Mouse (Mus musculus) intestine, embryonic 16.5 days (tissue): ENCODE results near the gene Hist1h2bb. TPM values are rescaled to one million over a fixed set of nuclear protein-coding genes. Genes with fewer than 3 reads are reported as not detected.

Experiments used
- ATAC-seq: fragments of 200-750 bp; cut with Nextera tagmentation; 2 replicates; pipeline ENCODE4 v1.8.0; 2017; ENCODE audit warnings: moderate TSS enrichment, moderate library complexity
- H3K27ac ChIP-seq: fragments of 300-500 bp; sonication (generic); 2 replicates; pipeline ENCODE4 v1.5.1; 2014; ENCODE audit warnings: mild to moderate bottlenecking, low read length
- H3K27me3 ChIP-seq: fragments of 300-500 bp; sonication (generic); replicated peaks from 2 replicates; pipeline ENCODE4 v1.6.1; 2014; ENCODE audit warnings: low read length, control low read depth, mixed read lengths; ENCODE audit not compliant: control insufficient read depth, insufficient read depth
- H3K36me3 ChIP-seq: fragments of 300-500 bp; sonication (generic); 2 replicates; pipeline ENCODE4 v1.6.1; 2014; ENCODE audit warnings: low read length, control low read depth; ENCODE audit not compliant: control insufficient read depth, insufficient read depth
- H3K4me1 ChIP-seq: fragments of 300-500 bp; sonication (generic); 2 replicates; pipeline ENCODE4 v1.6.1; 2014; ENCODE audit warnings: low read length, control low read depth, mixed read lengths; ENCODE audit not compliant: control insufficient read depth, insufficient read depth
- H3K4me2 ChIP-seq: fragments of 300-500 bp; sonication (generic); 2 replicates; pipeline ENCODE4 v1.6.1; 2014; ENCODE audit warnings: low read depth, low read length, control low read depth
- H3K4me3 ChIP-seq: fragments of 300-500 bp; sonication (generic); 2 replicates; pipeline ENCODE4 v1.5.1; 2014; ENCODE audit warnings: mild to moderate bottlenecking, low read length
- H3K9ac ChIP-seq: fragments of 300-500 bp; sonication (generic); 2 replicates; pipeline ENCODE4 v1.6.1; 2014; ENCODE audit warnings: low read depth, low read length
- H3K9me3 ChIP-seq: fragments of 300-500 bp; sonication (generic); 2 replicates; pipeline ENCODE4 v1.6.1; 2016; ENCODE audit warnings: low read length, control low read depth; ENCODE audit not compliant: control insufficient read depth
- WGBS: fragments of 180-500 bp; shearing (Covaris S2); extraction: QIAGEN DNeasy Blood & Tissue Kit; methylation state at CpG from one replicate; pipeline ENCODE4 v1.1.7; 2014; 5-methylcytosine and 5-hydroxymethylcytosine counted together
- polyA plus RNA-seq: library from polyadenylated mRNA; unstranded; fragments of >200 nt; fragmentation: Nextera tagmentation; extraction: Ambion mirVana; gene quantifications from 2 replicates; pipeline ENCODE4 v1.2.1, GENCODE M21; 2015

The Hist1h2bb gene
- polyA plus RNA-seq, 1 experiment from 2014 or later: 2.0 TPM

DNA sequence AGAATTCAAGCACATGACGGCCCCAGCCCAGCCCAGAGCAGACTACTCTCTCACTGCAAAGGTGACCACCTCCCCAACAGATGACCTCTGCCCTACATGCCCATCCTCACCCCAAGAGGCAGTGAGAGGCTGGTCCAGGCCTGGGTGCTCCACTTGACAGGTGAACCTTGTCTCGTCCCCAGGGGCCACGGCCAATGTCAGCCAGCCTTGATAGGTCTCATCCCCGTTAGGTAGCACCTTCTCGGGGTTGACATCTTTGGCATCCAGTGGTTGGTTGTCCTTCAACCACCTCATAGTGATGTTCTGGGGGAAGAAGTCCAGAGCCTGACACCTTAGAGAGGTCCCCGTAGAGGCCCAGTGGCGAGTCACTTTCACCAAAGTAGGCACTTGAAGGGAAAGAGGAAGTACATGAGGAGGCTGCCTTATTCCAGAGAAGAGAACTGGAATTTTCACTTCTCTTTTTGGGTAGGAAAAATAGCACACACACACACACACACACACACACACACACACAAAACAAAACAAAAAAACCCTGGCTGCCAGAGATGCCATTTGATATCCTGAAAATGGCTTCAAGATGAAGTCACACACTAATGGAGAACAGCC is 40.7 kb upstream of the Hist1h2bb start:
- Histone ChIP-seq H3K9ac (no peak overlapping the region), H3K4me2 (no peak overlapping the region), H3K36me3 (no peaks in the 10 kb centered on the region), H3K9me3 (no peaks in the 10 kb centered on the region), H3K27me3 (no peaks in the 10 kb centered on the region), H3K4me1 (peaks cover 10% of the 10 kb centered on the region; the same call in 1 of the 2 replicates), H3K27ac (no peak overlapping the region), H3K4me3 (no peak overlapping the region)
- WGBS: 91% methylated on average over 7 of the region's 7 CpGs
- no peak for ATAC-seq

GRCm38 (mm10) chr13:23706771-23707170 is 39.8 kb upstream of the Hist1h2bb start:
- ATAC-seq: no peak
- Histone ChIP-seq H3K9me3 (no peaks in the 10 kb centered on the region), H3K4me1 (peaks cover 8% of the 10 kb centered on the region; the same call in 1 of the 2 replicates), H3K27ac (no peak overlapping the region), H3K4me3 (no peak overlapping the region), H3K36me3 (no peaks in the 10 kb centered on the region), H3K27me3 (no peaks in the 10 kb centered on the region), H3K9ac (no peak overlapping the region), H3K4me2 (no peak overlapping the region)
- 97% methylated on average over 12 of the region's 12 CpGs for WGBS

DNA sequence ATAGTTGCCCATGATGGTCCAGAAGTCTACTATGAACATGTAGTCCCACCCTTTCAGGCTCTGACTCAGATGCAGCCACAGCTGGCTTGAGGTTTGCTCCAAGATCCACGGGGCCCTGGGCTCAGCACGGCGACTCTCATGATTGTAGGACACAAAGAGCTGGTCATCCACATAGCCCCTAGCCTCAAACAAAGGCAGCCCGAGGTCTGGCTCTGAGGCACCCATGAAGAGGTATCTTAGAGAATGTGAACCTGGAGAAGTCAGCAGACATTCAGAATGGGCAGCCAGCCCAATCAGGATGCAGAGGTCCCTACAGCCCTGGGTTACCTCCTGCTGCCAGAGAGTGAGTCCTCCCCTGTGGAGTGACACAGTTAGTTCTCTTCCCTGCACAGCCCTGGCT is 38.5 kb upstream of the Hist1h2bb start:
- 93% methylated on average over 4 of the region's 4 CpGs for WGBS
- ATAC-seq: no peak
- H3K9me3 ChIP-seq: no peaks in the 10 kb centered on the region
- no peaks in the 10 kb centered on the region for H3K27me3 ChIP-seq
- H3K4me3 ChIP-seq: no peak overlapping the region
- no peak overlapping the region for H3K27ac ChIP-seq
- H3K9ac ChIP-seq: no peak overlapping the region
- H3K4me2 ChIP-seq: no peak overlapping the region
- H3K36me3 ChIP-seq: no peaks in the 10 kb centered on the region
- peaks cover 8% of the 10 kb centered on the region; the same call in 1 of the 2 replicates for H3K4me1 ChIP-seq

GRCm38 (mm10) chr13:23708654-23709053 is 37.9 kb upstream of the Hist1h2bb start:
- WGBS: 74% methylated on average over 4 of the region's 4 CpGs
- Histone ChIP-seq H3K9ac (no peak overlapping the region), H3K9me3 (no peaks in the 10 kb centered on the region), H3K36me3 (no peaks in the 10 kb centered on the region), H3K4me1 (peaks cover 8% of the 10 kb centered on the region; the same call in 1 of the 2 replicates), H3K4me2 (no peak overlapping the region), H3K27me3 (no peaks in the 10 kb centered on the region), H3K4me3 (no peak overlapping the region), H3K27ac (no peak overlapping the region)
- no peak for ATAC-seq

DNA sequence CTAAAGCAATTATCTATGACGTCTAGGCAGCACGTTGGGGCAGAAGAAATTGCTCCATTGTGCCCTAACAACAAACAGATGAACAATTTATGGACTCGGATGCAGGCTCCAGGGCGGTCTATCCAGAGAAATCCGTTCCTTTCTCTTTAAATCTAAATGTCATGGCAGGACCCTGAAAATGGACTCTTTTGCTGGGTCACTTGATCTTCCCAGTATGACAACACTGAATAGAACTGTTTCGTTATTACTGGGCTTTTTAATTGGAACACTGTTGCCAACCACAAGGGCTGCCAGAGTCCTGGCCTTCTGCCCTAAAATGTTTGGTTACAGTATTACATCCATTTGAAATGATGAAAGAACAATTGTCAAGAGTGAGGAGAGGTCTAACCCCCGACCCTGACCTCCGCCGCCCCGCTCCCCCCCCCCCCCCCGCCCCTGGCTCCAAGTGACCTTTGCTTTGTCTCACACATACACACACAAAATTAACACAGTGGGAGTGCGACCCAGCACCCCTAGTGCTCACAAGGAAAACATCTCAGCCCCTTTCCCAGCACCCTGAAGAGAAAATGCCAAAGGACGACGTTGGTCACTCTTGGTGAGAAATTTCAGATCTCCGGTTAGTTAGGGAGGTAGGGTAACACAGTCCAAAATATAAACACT is 36.7 kb upstream of the Hist1h2bb start:
- H3K27me3 ChIP-seq: no peaks in the 10 kb centered on the region
- peak; percentile 56 for ATAC-seq
- H3K4me2 ChIP-seq: peak overlapping the region; percentile 91
- H3K27ac ChIP-seq: peak overlapping the region; percentile 54
- 23% methylated on average over 15 of the region's 15 CpGs for WGBS
- H3K4me3 ChIP-seq: peak overlapping the region; percentile 57
- H3K4me1 ChIP-seq: peaks cover 8% of the 10 kb centered on the region; the same call in 1 of the 2 replicates
- H3K9ac ChIP-seq: peak overlapping the region; percentile 77
- no peaks in the 10 kb centered on the region for H3K9me3 ChIP-seq
- H3K36me3 ChIP-seq: no peaks in the 10 kb centered on the region

GRCm38 (mm10) chr13:23710374-23711089 is 36.0 kb upstream of the Hist1h2bb start, which contains the start of gene Hfe:
Gene Hfe, minus strand, starts transcription at chr13:23710854.
- H3K4me2 ChIP-seq: peak within 1 kb of the TSS; percentile 91
- H3K4me3 ChIP-seq: peak within 1 kb of the TSS; percentile 57
- peak within 1 kb of the TSS; percentile 77 for H3K9ac ChIP-seq
- H3K36me3 ChIP-seq: no peaks in the 10 kb centered on the region
- no peaks in the 10 kb centered on the region for H3K27me3 ChIP-seq
- peaks cover 8% of the 10 kb centered on the region; the same call in 1 of the 2 replicates for H3K4me1 ChIP-seq
- peak; percentile 83 for ATAC-seq
- WGBS: 3% methylated on average over 17 of the region's 17 CpGs
- H3K27ac ChIP-seq: peak within 1 kb of the TSS; percentile 54
- H3K9me3 ChIP-seq: no peaks in the 10 kb centered on the region

DNA sequence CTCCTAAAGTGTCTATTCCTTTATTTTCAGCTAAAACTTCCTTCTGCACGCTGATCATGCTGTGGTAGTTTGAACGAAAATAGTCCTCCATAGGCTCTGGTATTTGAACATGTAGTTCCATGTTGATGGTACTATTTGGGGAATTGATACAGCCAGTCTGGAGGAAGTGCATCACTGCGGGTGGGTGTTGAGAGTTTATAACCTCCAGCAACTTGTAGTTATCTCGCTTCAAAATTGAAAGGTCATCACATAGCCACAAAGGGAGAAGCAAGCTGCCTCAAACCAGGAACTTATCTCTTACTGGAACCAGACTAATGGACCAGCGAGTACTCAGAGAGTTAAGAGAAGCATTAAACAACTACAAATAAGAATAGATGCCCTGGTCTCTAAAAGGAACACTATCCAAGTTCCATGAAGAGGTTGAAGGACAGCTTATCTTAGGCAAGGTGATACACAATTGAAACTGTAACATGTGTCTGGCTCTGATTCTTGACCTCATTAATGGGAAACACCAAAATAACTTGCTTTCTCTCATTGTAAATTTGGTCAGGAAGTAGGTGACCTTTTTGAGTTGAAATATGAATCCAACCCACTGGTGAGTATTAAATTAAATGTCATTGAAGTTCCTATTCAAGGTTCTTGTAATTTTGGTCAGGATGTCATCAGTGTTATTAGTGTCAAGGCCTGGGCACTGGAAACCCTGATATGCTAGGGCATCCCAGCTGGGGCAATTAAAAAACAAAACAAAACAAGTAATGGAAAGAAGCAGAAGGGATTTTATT is 30.1 kb upstream of the Hist1h2bb start:
- 83% methylated on average over 5 of the region's 5 CpGs for WGBS
- Histone ChIP-seq H3K27me3 (no peaks in the 10 kb centered on the region), H3K9ac (no peak overlapping the region), H3K4me3 (no peak overlapping the region), H3K4me1 (no peaks in the 10 kb centered on the region), H3K4me2 (no peak overlapping the region), H3K9me3 (no peaks in the 10 kb centered on the region), H3K27ac (no peak overlapping the region), H3K36me3 (no peaks in the 10 kb centered on the region)
- no peak for ATAC-seq

DNA sequence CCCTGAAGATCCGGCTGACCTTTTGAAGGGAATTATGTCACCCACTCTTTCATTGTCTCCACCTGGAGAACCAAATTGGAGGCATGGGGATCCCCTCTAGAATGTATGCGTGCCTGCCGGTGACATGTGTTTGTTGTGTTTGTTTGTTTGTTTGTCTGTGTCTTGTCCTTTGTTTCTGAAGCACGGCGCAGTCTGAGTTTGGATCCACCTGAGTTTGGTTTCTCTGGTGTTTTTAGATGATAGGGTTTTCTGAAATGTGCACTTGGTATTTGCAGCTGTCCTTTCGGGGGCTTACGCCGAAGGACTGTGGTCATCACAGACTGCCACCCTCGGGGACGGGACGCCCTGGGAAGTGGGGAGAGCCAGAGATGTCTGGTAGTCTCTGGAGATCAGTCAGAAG is 29.4 kb upstream of the Hist1h2bb start:
- no peak overlapping the region for H3K9ac ChIP-seq
- H3K36me3 ChIP-seq: no peaks in the 10 kb centered on the region
- H3K27ac ChIP-seq: no peak overlapping the region
- no peaks in the 10 kb centered on the region for H3K27me3 ChIP-seq
- no peak overlapping the region for H3K4me2 ChIP-seq
- 48% methylated on average over 11 of the region's 11 CpGs for WGBS
- H3K9me3 ChIP-seq: no peaks in the 10 kb centered on the region
- no peak overlapping the region for H3K4me3 ChIP-seq
- no peak for ATAC-seq
- no peaks in the 10 kb centered on the region for H3K4me1 ChIP-seq
